Mouse (Mus musculus): ENCODE data around the gene Foxp1. TPM values are rescaled to one million over a fixed set of nuclear protein-coding genes. Genes with fewer than 3 reads are reported as not detected.

Foxp1 gene
- polyA plus RNA-seq, 1 experiment = 76.1 TPM

DNA sequence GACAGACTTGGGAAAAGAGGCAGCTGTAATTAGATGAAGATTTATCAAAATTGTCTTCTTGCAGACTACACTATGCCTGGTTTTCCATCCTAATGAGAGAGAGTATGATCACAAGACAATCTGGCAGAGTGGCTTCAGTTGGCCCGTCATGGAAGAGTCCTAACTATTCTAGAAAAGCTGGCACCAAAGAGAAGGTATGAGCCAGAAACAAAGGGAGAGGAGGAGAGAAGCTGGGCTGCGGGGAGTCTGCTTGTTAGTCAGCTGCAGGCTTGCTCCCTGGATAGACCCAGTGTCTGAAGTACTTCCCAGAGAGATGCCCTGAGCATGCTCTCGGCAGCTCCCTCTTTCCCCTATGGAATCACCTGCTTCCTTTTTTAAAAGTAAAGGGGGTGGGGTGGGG lies 586.1 kb downstream of the Foxp1 start:
- no peak overlapping the region for H3K4me3 ChIP-seq (replicated peaks)
- no peaks in the 10 kb centered on the region for H3K4me1 ChIP-seq
- no peak for TF ChIP-seq GATA1 (IDR thresholded peaks at IDR 0.05; ENCODE audit: borderline replicate concordance, low read length)
- no peaks in the 10 kb centered on the region for H3K27me3 ChIP-seq (replicated peaks)
- H3K36me3 ChIP-seq (replicated peaks; ENCODE audit: low read length) = peaks cover 97% of the 10 kb centered on the region
- H3K9me3 ChIP-seq = no peaks in the 10 kb centered on the region

DNA sequence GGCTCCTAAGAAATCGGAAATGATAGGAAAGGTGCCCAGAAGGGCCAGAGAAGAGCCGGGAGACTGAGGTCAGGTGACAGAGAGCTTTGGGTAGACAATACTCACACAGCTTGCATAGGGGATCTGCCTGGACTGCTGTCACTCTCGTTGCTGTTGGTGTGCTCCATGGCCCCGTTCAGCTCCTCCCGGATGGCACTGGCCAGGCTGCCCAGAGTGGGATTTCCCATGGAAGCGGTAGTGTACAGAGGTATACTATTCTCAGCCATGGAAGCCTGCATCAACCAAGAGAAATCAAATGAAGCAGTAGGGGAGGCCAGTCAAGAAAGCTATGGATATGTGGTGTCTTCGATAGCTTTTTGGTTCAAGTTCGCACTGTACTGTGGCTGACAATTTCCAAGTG lies 587.4 kb downstream of the Foxp1 start:
- no peaks in the 10 kb centered on the region for H3K4me1 ChIP-seq
- H3K9me3 ChIP-seq = no peaks in the 10 kb centered on the region
- no peaks in the 10 kb centered on the region for H3K27me3 ChIP-seq (replicated peaks)
- H3K4me3 ChIP-seq (replicated peaks) = no peak overlapping the region
- no peak for TF ChIP-seq FLI1 (IDR thresholded peaks at IDR 0.05; ENCODE audit: low read length)
- no peak for TF ChIP-seq GATA1 (IDR thresholded peaks at IDR 0.05; ENCODE audit: borderline replicate concordance, low read length)
- peaks cover 98% of the 10 kb centered on the region for H3K36me3 ChIP-seq (replicated peaks; ENCODE audit: low read length)

DNA sequence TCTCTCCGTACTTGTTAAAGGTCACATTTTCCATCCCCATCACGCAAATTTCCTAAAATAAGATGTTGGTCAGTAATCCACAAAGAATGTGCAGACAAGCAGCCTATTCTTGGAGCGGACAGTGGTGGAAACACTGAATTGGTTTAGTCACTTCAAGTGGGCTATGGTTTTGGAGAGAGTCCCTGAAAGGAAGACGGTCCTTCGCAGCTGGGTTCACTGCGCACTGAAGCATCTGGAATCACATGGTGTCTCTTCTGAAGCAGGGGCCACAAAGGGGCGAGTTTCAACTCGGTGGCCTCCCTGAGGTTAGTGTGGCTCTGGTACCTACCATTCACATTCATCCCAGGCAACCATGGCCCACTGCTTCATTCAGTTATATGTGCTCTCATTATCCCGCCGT lies 588.1 kb downstream of the Foxp1 start:
- Histone ChIP-seq H3K9me3 (no peaks in the 10 kb centered on the region), H3K27me3 (replicated peaks) (no peaks in the 10 kb centered on the region), H3K36me3 (replicated peaks; ENCODE audit: low read length) (peaks cover 99% of the 10 kb centered on the region), H3K4me1 (no peaks in the 10 kb centered on the region), H3K4me3 (replicated peaks) (no peak overlapping the region)
- TF ChIP-seq FLI1 (IDR thresholded peaks at IDR 0.05; ENCODE audit: low read length) = no peak
- no peak for TF ChIP-seq GATA1 (IDR thresholded peaks at IDR 0.05; ENCODE audit: borderline replicate concordance, low read length)

DNA sequence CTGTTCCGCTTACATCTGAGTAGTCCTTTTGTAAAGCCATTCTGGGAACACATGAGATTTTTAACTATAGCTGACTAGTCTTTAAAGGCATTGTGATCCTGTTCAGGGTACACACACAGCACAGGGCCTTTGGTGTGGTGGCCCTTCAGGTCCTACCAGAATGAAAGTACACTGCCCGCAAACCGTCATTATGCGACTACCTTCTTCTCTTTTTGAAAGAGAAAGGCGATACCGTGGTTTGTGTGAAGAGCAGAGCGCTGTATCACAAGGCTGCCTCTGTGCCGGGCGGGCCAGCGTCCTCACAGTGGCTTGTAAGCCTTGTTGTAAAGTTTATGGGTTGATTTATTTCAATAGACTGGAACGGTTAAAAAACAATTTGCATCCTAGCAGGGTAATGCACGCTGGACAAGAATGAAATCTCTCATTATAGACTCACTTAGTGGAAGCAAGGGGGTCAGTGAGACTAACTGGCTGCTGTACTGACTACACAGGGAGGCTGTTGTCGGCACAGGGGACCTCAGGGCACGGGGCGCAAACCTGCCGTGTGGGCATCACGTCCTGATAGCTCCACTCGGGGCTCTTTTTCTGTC lies 589.3 kb downstream of the Foxp1 start:
- H3K4me3 ChIP-seq (replicated peaks) = no peak overlapping the region
- H3K9me3 ChIP-seq = no peaks in the 10 kb centered on the region
- TF ChIP-seq GATA1 (IDR thresholded peaks at IDR 0.05; ENCODE audit: borderline replicate concordance, low read length) (no peak), FLI1 (IDR thresholded peaks at IDR 0.05; ENCODE audit: low read length) (no peak)
- H3K27me3 ChIP-seq (replicated peaks) = no peaks in the 10 kb centered on the region
- H3K36me3 ChIP-seq (replicated peaks; ENCODE audit: low read length) = peaks cover 98% of the 10 kb centered on the region
- H3K4me1 ChIP-seq = no peaks in the 10 kb centered on the region

DNA sequence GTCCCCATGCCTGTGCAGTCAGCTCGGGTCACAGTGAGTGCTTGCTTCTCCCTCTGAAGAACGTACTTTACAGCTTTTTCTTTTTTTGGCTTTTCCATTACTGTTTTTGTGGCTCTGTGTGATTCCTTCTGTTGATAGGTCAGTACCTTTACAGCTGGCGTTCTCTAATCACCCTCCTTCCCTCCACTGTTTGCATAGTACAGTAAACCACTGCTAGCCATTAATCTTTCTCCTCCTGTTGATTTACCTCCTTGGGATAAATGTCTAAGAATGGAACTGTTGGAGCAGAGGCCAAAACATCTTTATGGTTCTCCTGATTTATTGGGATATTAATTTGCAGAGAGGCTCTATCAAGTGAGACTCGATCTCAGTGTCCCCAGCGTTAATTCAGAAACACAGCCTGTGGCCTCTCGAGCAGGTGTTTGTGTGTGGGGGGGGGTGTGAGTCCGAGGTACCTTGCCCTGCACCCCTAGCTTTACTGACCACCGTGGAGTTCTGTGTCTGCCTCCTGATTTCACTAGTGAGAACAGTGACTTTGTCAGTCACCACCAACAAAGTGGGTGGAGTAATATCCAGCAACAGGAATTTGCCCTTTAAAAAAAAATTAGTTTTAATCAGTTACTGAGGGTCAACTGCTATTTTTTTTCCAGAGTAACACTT lies 590.5 kb downstream of the Foxp1 start:
- Histone ChIP-seq H3K4me1 (no peaks in the 10 kb centered on the region), H3K4me3 (replicated peaks) (no peak overlapping the region), H3K36me3 (replicated peaks; ENCODE audit: low read length) (peaks cover 87% of the 10 kb centered on the region), H3K27me3 (replicated peaks) (no peaks in the 10 kb centered on the region), H3K9me3 (no peaks in the 10 kb centered on the region)
- no peak for TF ChIP-seq FLI1 (IDR thresholded peaks at IDR 0.05; ENCODE audit: low read length)
- TF ChIP-seq GATA1 (IDR thresholded peaks at IDR 0.05; ENCODE audit: borderline replicate concordance, low read length) = no peak

DNA sequence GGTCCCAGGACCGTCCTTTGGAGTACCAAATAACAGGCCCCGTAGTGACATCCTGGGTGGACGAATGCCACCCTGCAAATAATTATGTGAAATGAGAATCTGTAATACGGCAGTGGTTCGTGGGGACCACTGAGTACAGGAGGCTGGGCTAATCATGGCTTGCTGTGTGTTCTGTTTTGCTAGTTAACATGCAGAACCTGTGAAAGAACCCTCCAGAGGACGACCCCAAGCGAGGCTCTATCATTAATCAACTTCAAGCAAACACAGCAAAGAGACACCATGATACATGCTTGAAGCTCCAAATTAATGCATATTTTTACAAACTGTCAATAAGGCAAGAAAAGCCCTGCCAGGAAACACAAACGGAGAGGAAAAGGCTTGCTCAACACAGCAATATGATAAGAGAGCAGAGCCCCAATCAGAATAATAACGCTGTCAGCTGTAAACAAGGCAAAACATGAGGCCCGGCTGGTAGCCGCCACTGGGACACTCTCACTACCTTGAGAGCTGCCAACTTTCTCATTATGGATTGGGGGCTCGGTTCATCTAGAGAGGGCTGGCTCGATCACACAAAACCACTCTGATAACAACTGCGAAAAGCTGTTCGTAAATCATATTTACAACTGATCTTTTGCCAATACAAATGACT lies 591.7 kb downstream of the Foxp1 start:
- H3K36me3 ChIP-seq (replicated peaks; ENCODE audit: low read length) = peaks cover 75% of the 10 kb centered on the region
- no peak overlapping the region for H3K4me3 ChIP-seq (replicated peaks)
- TF ChIP-seq GATA1 (IDR thresholded peaks at IDR 0.05; ENCODE audit: borderline replicate concordance, low read length) (no peak), FLI1 (IDR thresholded peaks at IDR 0.05; ENCODE audit: low read length) (no peak)
- no peaks in the 10 kb centered on the region for H3K9me3 ChIP-seq
- H3K4me1 ChIP-seq = no peaks in the 10 kb centered on the region
- H3K27me3 ChIP-seq (replicated peaks) = no peaks in the 10 kb centered on the region

DNA sequence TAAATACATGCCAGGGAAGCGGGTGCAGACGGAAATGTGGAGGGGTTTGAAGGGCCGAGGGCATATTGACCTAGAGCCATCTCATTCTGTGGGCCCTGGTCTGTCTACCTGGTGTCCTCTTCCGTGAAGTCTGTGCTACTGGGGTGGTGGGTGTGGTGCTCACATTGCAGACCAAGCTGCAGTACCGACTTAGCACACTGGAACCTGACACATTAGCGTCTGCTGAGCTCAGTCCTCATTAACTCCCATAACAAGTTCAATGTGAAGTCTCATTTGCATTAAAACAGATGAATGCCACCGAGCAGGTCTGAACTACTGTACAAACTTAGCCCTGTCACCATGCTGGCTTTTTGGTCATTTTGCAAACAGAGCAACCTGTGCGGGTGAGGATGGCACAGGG lies 594.2 kb downstream of the Foxp1 start:
- no peaks in the 10 kb centered on the region for H3K27me3 ChIP-seq (replicated peaks)
- TF ChIP-seq FLI1 (IDR thresholded peaks at IDR 0.05; ENCODE audit: low read length) (no peak), GATA1 (IDR thresholded peaks at IDR 0.05; ENCODE audit: borderline replicate concordance, low read length) (no peak)
- peaks cover 54% of the 10 kb centered on the region for H3K36me3 ChIP-seq (replicated peaks; ENCODE audit: low read length)
- H3K4me1 ChIP-seq = no peaks in the 10 kb centered on the region
- no peak overlapping the region for H3K4me3 ChIP-seq (replicated peaks)
- no peaks in the 10 kb centered on the region for H3K9me3 ChIP-seq

DNA sequence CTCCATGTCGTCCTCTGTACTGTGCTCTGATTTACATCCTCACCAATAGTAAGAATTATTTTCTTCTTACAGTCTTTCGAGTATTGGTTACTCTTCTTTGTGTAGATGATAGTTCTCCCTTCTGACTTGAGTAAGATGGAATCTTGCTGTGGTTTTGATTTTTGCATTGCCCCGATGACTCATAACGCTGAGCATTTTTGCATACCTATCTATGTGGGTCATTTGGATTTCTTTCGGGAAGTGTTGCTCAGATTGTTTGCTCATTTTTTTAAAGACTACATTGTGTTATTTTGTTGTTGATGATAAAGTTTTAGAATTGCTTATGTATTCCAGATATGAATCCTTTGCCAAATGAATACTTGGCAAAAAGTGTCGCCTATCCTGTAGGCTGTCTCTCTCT lies 621.3 kb downstream of the Foxp1 start:
- Histone ChIP-seq H3K36me3 (replicated peaks; ENCODE audit: low read length) (no peaks in the 10 kb centered on the region), H3K9me3 (no peaks in the 10 kb centered on the region), H3K4me1 (no peaks in the 10 kb centered on the region), H3K27me3 (replicated peaks) (peaks cover 1% of the 10 kb centered on the region), H3K4me3 (replicated peaks) (no peak overlapping the region)
- no peak for TF ChIP-seq GATA1 (IDR thresholded peaks at IDR 0.05; ENCODE audit: borderline replicate concordance, low read length)
- no peak for TF ChIP-seq FLI1 (IDR thresholded peaks at IDR 0.05; ENCODE audit: low read length)

DNA sequence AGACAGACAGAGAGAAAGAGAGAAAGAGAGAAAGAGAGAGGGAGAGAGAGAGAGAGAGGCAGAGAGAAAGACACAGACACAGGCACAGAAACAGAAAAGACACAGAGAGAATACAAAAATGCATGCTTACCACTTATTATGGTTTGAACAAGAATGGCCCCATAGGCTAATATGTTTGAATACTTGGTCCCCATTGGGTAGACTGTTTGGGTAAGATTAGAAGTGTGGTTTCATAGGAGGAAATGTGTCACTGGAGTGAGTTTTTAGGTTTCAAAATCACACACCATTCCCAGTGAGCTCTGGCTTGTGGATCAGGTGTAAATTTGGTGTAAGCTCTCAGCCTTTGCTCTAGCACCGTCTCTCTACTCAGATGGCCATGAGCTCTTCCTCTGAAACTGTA lies 644.3 kb downstream of the Foxp1 start:
- Histone ChIP-seq H3K36me3 (replicated peaks; ENCODE audit: low read length) (no peaks in the 10 kb centered on the region), H3K9me3 (peaks cover 10% of the 10 kb centered on the region)
- TF ChIP-seq GATA1 (IDR thresholded peaks at IDR 0.05; ENCODE audit: borderline replicate concordance, low read length) (no peak), FLI1 (IDR thresholded peaks at IDR 0.05; ENCODE audit: low read length) (no peak)

DNA sequence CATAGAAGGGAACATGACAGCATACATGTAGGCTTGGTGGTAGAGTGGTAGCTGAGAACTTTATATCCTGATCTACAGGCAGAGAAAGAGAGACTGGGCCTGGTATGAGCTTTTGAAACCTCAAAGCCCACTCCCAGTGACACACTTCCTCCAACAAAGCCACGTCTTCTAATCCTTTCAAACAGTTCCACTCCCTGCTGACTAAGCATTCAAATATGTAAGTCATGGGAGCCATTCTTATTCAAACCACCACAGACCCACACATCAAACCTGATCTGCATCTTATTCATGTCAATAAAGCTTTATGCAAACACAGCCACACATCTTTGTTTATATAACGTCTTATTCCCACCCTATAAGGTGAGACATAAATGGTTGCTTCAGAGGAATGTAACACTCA lies 646.1 kb downstream of the Foxp1 start:
- H3K27me3 ChIP-seq (replicated peaks) = no peaks in the 10 kb centered on the region
- H3K9me3 ChIP-seq = peaks cover 10% of the 10 kb centered on the region
- no peak overlapping the region for H3K4me3 ChIP-seq (replicated peaks)
- no peaks in the 10 kb centered on the region for H3K36me3 ChIP-seq (replicated peaks; ENCODE audit: low read length)
- TF ChIP-seq GATA1 (IDR thresholded peaks at IDR 0.05; ENCODE audit: borderline replicate concordance, low read length) = no peak
- TF ChIP-seq FLI1 (IDR thresholded peaks at IDR 0.05; ENCODE audit: low read length) = no peak
- H3K4me1 ChIP-seq = peaks cover 15% of the 10 kb centered on the region

More for the DNA sequence above, 644.3 kb downstream of the Foxp1 start:
- Histone ChIP-seq H3K4me1 (peaks cover 15% of the 10 kb centered on the region), H3K4me3 (replicated peaks) (no peak overlapping the region), H3K27me3 (replicated peaks) (no peaks in the 10 kb centered on the region)

Other genes with a start within 250 kb of the Foxp1 start
- 1.00 TPM in 1 of 2 replicates, not detected in the other for gene Eif4e3, start 144.1 kb upstream of the Foxp1 start, polyA plus RNA-seq (2012; ENCODE audit: insufficient read depth, low replicate concordance)
- gene Gm20696, start 144.1 kb upstream of the Foxp1 start, polyA plus RNA-seq (2012; ENCODE audit: insufficient read depth, low replicate concordance) = not detected in 2 replicates
- gene Gpr27, start 170.0 kb upstream of the Foxp1 start, polyA plus RNA-seq (2012; ENCODE audit: insufficient read depth, low replicate concordance) = 0.15 TPM in 1 of 2 replicates, not detected in the other
- gene Prok2, start 203.7 kb upstream of the Foxp1 start, polyA plus RNA-seq (2012; ENCODE audit: insufficient read depth, low replicate concordance) = 0.46 TPM in 1 of 2 replicates, not detected in the other